Mouse (Mus musculus) kidney, postnatal 14 days (tissue): ENCODE data around the gene Pyroxd2.
A peak's percentile ranks its signal among the peaks of the same experiment; 100 is the strongest.
"Not testable (repeated sequence)": the region's sequence is repeated elsewhere in the genome, so short reads cannot be mapped to it uniquely, and the experiment has no call there.

ENCODE experiments used
- DNase-seq: peaks from one replicate; pipeline ENCODE4 v3.0.0; 2022; ENCODE audit warnings: mixed read lengths

Pyroxd2 gene

DNA sequence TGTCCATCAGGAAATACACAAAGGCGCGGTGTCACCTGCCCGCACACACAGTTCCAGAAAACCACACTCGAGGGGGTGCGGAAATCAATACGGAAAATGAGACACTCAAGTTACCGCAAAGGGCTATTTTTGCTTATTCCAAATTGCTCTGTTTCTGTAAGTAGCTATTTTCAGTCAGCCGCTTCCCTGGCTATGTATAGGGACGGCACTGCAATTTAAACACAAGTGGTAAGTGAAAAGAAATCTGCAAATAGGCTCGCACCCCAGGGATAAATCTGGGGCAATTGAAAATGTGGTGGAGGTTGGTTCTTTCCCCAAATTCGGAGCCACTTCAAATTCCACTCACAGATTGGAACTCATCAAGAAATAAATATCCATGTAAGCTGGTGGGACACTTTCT lies 63.3 kb downstream of the Pyroxd2 start:
- no peak for DNase-seq

DNA sequence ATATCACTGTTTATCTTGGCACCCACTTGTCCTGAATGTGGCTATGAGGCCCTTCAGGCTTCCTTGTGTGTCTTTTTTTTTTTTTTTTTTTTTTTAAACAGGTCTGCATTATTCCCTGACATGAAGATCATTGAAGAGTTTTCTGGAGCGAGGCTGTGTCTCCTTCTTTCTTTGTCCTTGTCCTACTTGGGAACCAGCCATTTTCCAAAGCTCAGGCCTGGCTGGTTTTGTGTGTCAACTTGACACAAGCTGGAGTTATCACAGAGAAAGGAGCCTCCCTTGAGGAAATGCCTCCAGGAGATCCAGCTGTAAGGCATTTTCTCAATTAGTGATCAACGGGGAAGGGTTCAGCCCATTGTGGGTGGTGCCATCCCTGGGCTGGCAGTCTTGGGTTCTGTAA lies 69.8 kb downstream of the Pyroxd2 start:
- DNase-seq: not testable (repeated sequence)

DNA sequence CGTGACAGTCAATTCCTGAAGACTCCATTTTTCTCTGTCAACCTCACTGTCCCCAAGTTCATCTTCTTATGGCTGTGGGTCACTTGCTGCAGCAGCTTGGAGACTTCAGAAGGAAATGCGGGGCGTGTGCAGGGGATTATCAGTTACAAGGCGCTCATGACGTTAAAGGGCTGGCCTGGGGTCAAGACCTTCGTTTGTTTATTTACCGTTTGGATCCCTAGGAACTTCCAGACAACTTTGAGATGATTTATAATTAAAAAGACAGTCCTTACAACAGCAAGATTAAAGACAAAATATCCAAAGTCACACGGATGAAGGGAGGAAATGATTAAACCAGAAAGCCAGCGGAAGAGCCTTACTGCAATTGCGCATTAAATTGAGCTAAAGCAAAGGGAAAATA lies 74.4 kb downstream of the Pyroxd2 start:
- DNase-seq: peak; percentile 73

DNA sequence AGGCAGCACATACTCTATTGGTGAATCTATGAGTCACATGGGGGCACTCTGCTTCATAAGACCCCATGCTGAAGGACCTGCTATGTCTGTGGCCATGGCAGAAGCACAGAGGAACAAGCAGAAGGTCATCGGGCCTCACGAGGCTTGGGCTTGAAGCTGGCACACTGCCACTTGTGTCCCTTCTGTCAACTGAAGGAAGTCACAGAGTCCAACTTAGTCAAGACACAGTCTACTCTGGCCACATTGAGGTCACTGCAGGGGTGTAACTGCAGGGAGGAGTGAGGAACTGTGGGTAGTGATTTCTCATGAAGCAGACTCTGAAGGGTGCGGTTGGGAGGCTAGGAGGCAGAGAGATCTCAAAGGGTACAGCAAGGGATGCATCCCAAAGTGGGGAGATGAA lies 75.1 kb downstream of the Pyroxd2 start:
- DNase-seq: peak; percentile 30

DNA sequence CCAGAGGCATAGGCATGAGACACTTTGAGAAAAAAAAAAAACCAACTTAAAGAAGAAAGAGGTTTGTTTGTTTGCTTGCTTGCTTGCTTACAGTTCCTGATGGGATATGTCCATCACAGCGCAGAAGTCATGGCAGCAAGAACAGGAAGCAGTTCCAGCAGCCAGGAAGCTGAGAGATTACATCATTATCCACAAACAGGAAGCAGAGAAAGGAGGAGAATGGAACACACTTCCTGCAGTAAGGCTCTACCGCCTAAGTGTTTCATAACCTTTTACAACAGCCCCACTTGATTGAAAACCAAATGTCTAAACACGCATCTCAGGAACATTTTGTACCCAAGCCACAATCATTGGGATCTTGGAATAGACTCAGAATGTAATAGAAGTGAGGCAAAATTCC lies 75.6 kb downstream of the Pyroxd2 start:
- DNase-seq: no peak
